Mouse (Mus musculus) kidney, embryonic 15.5 days (tissue): ENCODE measurements around the gene Tex13c2. TPM values are rescaled to one million over a fixed set of nuclear protein-coding genes. Genes with fewer than 3 reads are reported as not detected.

Experiments used
- ATAC-seq: fragments of 200-750 bp; cut with Nextera tagmentation; replicated peaks from 2 replicates; pipeline ENCODE4 v1.8.0; 2017; ENCODE audit warnings: moderate TSS enrichment; ENCODE audit not compliant: low FRiP score
- H3K27ac ChIP-seq: fragments of 300-500 bp; sonication (generic); 2 replicates; pipeline ENCODE4 v1.5.1; 2015; ENCODE audit warnings: mild to moderate bottlenecking, inconsistent platforms
- H3K27me3 ChIP-seq: fragments of 300-500 bp; sonication (generic); 2 replicates; pipeline ENCODE4 v1.6.1; 2015; ENCODE audit warnings: inconsistent platforms
- H3K36me3 ChIP-seq: fragments of 300-500 bp; sonication (generic); 2 replicates; pipeline ENCODE4 v1.6.1; 2015; ENCODE audit warnings: inconsistent platforms
- H3K4me1 ChIP-seq: fragments of 300-500 bp; sonication (generic); 2 replicates; pipeline ENCODE4 v1.6.1; 2015; ENCODE audit warnings: inconsistent platforms
- H3K4me2 ChIP-seq: fragments of 300-500 bp; sonication (generic); 2 replicates; pipeline ENCODE4 v1.6.1; 2015; ENCODE audit warnings: moderate library complexity, mild to moderate bottlenecking, inconsistent platforms
- H3K4me3 ChIP-seq: fragments of 300-500 bp; sonication (generic); replicated peaks from 2 replicates; pipeline ENCODE4 v1.5.1; 2015; ENCODE audit warnings: mild to moderate bottlenecking, inconsistent platforms
- H3K9ac ChIP-seq: fragments of 300-500 bp; sonication (generic); 2 replicates; pipeline ENCODE4 v1.6.1; 2015; ENCODE audit warnings: mild to moderate bottlenecking, inconsistent platforms
- H3K9me3 ChIP-seq: fragments of 300-500 bp; sonication (generic); replicated peaks from 2 replicates; pipeline ENCODE4 v1.6.1; 2016; ENCODE audit warnings: inconsistent platforms
- WGBS: fragments of 180-500 bp; shearing (Covaris S2); methylation state at CpG from one replicate; pipeline ENCODE4 v1.1.7; 2015; ENCODE audit warnings: mixed read lengths; 5-methylcytosine and 5-hydroxymethylcytosine counted together
- polyA plus RNA-seq: library from polyadenylated mRNA; unstranded; fragments of >200 nt; fragmentation: Nextera tagmentation; extraction: Ambion mirVana; gene quantifications from 2 replicates; pipeline ENCODE4 v1.2.1, GENCODE M21; 2015

The Tex13c2 gene
- polyA plus RNA-seq: not detected in 2 replicates

DNA sequence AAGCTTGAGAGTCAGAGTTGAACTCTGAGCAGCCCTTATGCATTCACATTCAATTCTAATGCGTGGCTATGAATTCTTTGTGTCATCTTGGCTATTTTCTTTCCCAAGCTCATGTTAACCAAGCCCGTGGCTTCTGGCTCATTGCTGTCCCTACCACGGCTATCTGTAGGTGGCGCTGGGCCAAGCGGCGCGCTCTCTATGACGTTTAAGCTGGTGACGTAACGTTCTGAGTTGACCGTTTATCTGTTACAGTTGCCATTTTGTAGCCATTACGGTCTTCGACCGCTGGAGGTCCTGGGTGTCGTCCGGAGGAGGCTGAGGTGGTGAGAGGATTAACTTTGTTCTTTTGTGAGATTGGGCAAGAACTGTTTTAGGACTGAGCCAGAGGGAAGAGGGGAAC lies at the start of gene Tex13c2:
Gene Tex13c2, plus strand, starts transcription at position 246 of the 400 bp plus-strand sequence.
- WGBS: 89% methylated on average over 16 of the region's 16 CpGs
- Histone ChIP-seq H3K27ac (no peak within 1 kb of the TSS), H3K4me2 (no peak within 1 kb of the TSS), H3K4me1 (no peaks in the 10 kb centered on the region), H3K4me3 (no peak within 1 kb of the TSS), H3K9me3 (no peaks in the 10 kb centered on the region), H3K9ac (no peak within 1 kb of the TSS), H3K27me3 (no peaks in the 10 kb centered on the region), H3K36me3 (no peaks in the 10 kb centered on the region)
- no peak for ATAC-seq

DNA sequence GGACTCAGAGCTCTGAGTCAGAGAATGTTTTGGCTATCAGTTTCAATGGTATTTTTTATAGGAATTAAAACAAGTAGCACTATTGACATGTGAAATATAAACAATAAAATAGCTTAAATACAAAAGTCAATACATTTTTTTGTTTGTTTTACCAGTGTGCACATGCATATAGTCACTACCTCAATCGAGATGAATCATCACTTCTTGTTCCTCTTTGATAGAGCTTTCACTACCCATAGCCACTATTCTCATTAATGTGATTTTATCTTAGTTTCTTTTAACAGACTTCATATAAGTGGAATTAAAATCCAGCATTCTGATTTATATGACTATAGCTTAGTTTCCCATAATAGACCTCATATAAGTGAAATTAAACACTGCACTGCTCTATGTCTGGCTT lies 39.2 kb upstream of the Tex13c2 start:
- H3K9ac ChIP-seq: no peak overlapping the region

GRCm38 (mm10) chrX:42453001-42453400 lies 36.5 kb upstream of the Tex13c2 start:
- H3K4me2 ChIP-seq: no peak overlapping the region
- H3K4me1 ChIP-seq: no peaks in the 10 kb centered on the region
- no peaks in the 10 kb centered on the region for H3K27me3 ChIP-seq
- H3K4me3 ChIP-seq: no peak overlapping the region
- WGBS: 74% methylated on average over 1 of the region's 1 CpGs
- H3K9ac ChIP-seq: no peak overlapping the region
- H3K9me3 ChIP-seq: no peaks in the 10 kb centered on the region
- no peak overlapping the region for H3K27ac ChIP-seq
- no peaks in the 10 kb centered on the region for H3K36me3 ChIP-seq
- ATAC-seq: no peak

More for the DNA sequence above, 39.2 kb upstream of the Tex13c2 start:
- H3K4me2 ChIP-seq: no peak overlapping the region
- no peak overlapping the region for H3K27ac ChIP-seq
- no peaks in the 10 kb centered on the region for H3K4me1 ChIP-seq
- ATAC-seq: no peak
- no peaks in the 10 kb centered on the region for H3K9me3 ChIP-seq
- H3K4me3 ChIP-seq: no peak overlapping the region
- H3K27me3 ChIP-seq: no peaks in the 10 kb centered on the region
- 83% methylated on average over 1 of the region's 1 CpGs for WGBS
- H3K36me3 ChIP-seq: no peaks in the 10 kb centered on the region

DNA sequence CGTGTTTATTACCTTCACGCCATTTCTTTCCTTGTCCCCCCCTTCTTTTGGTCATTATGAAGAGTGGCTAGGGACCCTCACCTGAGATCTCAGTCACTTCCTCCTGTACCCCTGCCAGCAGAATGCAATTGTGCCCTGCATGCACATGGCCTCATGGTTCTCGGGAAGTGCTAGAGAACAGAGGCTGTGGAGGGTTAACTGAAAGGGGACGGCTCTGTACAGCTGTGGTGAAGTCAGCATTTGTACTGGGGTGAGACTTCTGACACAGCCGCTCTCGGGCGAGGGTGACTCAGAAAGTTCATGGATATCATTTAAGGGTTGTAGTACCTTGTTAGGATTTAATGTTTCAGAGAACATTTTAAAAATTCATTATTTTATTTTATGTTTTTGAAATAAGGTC lies 35.0 kb upstream of the Tex13c2 start:
- Histone ChIP-seq H3K27ac (no peak overlapping the region), H3K9ac (no peak overlapping the region), H3K4me1 (no peaks in the 10 kb centered on the region), H3K27me3 (no peaks in the 10 kb centered on the region), H3K4me2 (no peak overlapping the region), H3K36me3 (no peaks in the 10 kb centered on the region), H3K9me3 (no peaks in the 10 kb centered on the region), H3K4me3 (no peak overlapping the region)
- ATAC-seq: no peak
- WGBS: 75% methylated on average over 7 of the region's 7 CpGs

DNA sequence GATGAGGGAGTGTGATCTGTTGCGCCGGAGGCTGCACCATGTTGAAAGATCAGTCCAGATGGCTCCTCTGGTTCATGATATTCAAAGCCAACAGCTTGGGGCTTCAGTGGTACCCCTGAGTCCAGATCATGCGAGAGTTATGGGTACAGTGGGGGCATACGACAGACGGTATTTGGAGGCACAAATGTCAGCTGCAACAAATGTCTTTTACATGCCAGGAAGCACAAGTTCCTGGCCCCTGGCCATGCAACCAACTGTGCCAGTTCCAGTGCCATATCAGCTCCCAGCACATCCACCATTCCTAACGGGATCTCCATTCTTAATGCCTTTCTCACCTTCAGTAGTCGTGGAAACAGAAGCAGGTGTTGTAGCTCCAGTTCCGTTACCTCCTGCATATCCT lies 845 bp downstream of the Tex13c2 start:
- no peak for ATAC-seq
- H3K9me3 ChIP-seq: no peaks in the 10 kb centered on the region
- no peak overlapping the region for H3K4me2 ChIP-seq
- no peak overlapping the region for H3K4me3 ChIP-seq
- H3K27me3 ChIP-seq: no peaks in the 10 kb centered on the region
- H3K36me3 ChIP-seq: no peaks in the 10 kb centered on the region
- 91% methylated on average over 8 of the region's 8 CpGs for WGBS
- H3K4me1 ChIP-seq: no peaks in the 10 kb centered on the region
- no peak overlapping the region for H3K9ac ChIP-seq
- no peak overlapping the region for H3K27ac ChIP-seq

DNA sequence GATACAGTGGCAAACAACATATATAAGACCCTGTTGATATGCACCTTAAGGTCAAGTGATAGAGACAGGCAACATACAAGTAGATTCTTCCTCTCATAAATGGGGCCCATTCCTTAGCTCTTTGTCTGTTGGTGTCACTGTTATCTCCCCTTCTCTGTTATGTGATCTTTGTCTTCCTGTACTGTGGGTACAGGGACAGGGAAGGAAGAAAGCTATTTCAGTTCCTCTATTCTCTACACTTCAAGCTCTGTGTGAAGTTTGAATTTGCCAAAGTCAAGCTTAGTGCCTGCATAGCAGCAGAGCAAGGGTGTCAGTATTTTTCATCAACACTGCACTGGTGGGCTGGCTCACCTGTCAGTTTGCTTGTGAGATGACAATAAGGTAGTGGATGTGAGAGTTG lies 11.0 kb downstream of the Tex13c2 start:
- H3K4me2 ChIP-seq: no peak overlapping the region
- H3K9ac ChIP-seq: no peak overlapping the region
- no peak overlapping the region for H3K4me3 ChIP-seq
- H3K27ac ChIP-seq: no peak overlapping the region
- H3K9me3 ChIP-seq: no peaks in the 10 kb centered on the region
- H3K4me1 ChIP-seq: no peaks in the 10 kb centered on the region
- no peaks in the 10 kb centered on the region for H3K27me3 ChIP-seq
- no peaks in the 10 kb centered on the region for H3K36me3 ChIP-seq
- ATAC-seq: no peak

- H3K27ac ChIP-seq: no peak within 1 kb of the TSS
- no peak within 1 kb of the TSS for H3K9ac ChIP-seq
- H3K4me1 ChIP-seq: no peaks in the 10 kb centered on the region
- H3K36me3 ChIP-seq: no peaks in the 10 kb centered on the region
- H3K4me3 ChIP-seq: no peak within 1 kb of the TSS
- no peaks in the 10 kb centered on the region for H3K27me3 ChIP-seq
- WGBS: 77% methylated on average over 13 of the region's 13 CpGs
- no peak for ATAC-seq
- H3K4me2 ChIP-seq: no peak within 1 kb of the TSS
- no peaks in the 10 kb centered on the region for H3K9me3 ChIP-seq
These were observed 13.0 kb downstream of the Tex13c2 start, which contains the start of gene Sh2d1a for GRCm38 (mm10) chrX:42502291-42503043. Gene Sh2d1a (plus strand): TSS chrX:42502453.

- WGBS: 77% methylated on average over 2 of the region's 2 CpGs
- H3K4me1 ChIP-seq: no peaks in the 10 kb centered on the region
- no peak for ATAC-seq
These were observed 21.6 kb downstream of the Tex13c2 start for GRCm38 (mm10) chrX:42511105-42511504.

DNA sequence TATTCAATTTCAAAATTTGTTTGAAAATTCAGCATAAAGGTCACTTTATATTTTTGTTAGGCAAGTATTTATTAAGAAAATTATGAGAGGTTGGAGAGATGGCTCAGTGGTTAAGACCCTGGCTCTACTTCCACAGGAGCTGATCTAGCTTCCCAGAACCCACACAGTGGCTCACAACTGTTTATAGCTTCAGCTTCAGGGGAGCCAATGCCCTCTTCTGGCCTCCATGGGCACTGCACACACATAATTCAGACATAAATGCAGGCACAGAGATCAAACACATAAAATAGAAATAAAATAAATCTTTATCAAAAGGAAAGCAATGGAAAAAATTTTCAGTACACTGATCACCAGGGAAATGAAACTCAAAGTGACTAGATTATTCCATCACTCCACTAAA lies 23.1 kb downstream of the Tex13c2 start:
- Histone ChIP-seq H3K9me3 (no peaks in the 10 kb centered on the region), H3K27me3 (no peaks in the 10 kb centered on the region), H3K27ac (no peak overlapping the region), H3K4me1 (no peaks in the 10 kb centered on the region), H3K36me3 (no peaks in the 10 kb centered on the region), H3K4me2 (no peak overlapping the region), H3K9ac (no peak overlapping the region), H3K4me3 (no peak overlapping the region)
- ATAC-seq: no peak

More at GRCm38 (mm10) chrX:42511105-42511504, 21.6 kb downstream of the Tex13c2 start:
- no peak overlapping the region for H3K9ac ChIP-seq
- H3K27ac ChIP-seq: no peak overlapping the region
- no peaks in the 10 kb centered on the region for H3K9me3 ChIP-seq
- H3K36me3 ChIP-seq: no peaks in the 10 kb centered on the region
- no peak overlapping the region for H3K4me2 ChIP-seq
- H3K4me3 ChIP-seq: no peak overlapping the region
- no peaks in the 10 kb centered on the region for H3K27me3 ChIP-seq

GRCm38 (mm10) chrX:42522868-42523267 lies 33.4 kb downstream of the Tex13c2 start:
- Histone ChIP-seq H3K9me3 (no peaks in the 10 kb centered on the region), H3K9ac (no peak overlapping the region), H3K4me2 (no peak overlapping the region), H3K4me1 (no peaks in the 10 kb centered on the region), H3K36me3 (no peaks in the 10 kb centered on the region), H3K27ac (no peak overlapping the region), H3K27me3 (no peaks in the 10 kb centered on the region), H3K4me3 (no peak overlapping the region)
- ATAC-seq: no peak
- WGBS: 80% methylated on average over 2 of the region's 2 CpGs

DNA sequence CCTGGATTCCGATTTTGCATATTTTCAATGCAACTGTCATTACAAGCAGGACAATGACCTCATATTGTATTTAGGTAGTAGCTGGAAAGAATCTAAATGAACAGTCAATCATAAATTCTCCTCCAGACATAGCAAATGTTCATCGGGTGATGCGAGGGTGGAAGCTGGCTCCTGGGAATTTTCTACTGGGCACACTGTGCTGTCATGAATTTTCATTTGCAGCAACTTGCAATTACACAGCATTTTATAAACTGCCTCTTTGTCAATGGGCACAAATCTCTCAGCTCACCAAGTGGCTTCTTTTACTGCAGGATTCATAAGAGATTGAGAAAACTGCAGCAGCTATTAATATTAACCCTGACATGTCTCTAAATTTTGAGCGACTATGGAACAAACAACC lies 41.2 kb downstream of the Tex13c2 start:
- no peak overlapping the region for H3K27ac ChIP-seq
- WGBS: 81% methylated on average over 4 of the region's 4 CpGs
- H3K36me3 ChIP-seq: no peaks in the 10 kb centered on the region
- H3K4me1 ChIP-seq: no peaks in the 10 kb centered on the region
- H3K4me2 ChIP-seq: no peak overlapping the region
- H3K4me3 ChIP-seq: no peak overlapping the region
- no peak for ATAC-seq
- H3K27me3 ChIP-seq: no peaks in the 10 kb centered on the region
- H3K9ac ChIP-seq: no peak overlapping the region
- no peaks in the 10 kb centered on the region for H3K9me3 ChIP-seq

- WGBS: 47% methylated on average over 3 of the region's 3 CpGs
- no peaks in the 10 kb centered on the region for H3K27me3 ChIP-seq
- peak overlapping the region; percentile 23; the same call in 1 of the 2 replicates for H3K4me3 ChIP-seq
- no peaks in the 10 kb centered on the region for H3K36me3 ChIP-seq
- no peak overlapping the region for H3K9ac ChIP-seq
- no peaks in the 10 kb centered on the region for H3K9me3 ChIP-seq
- H3K4me1 ChIP-seq: no peaks in the 10 kb centered on the region
- no peak for ATAC-seq
- peak overlapping the region; percentile 44 for H3K4me2 ChIP-seq
- H3K27ac ChIP-seq: no peak overlapping the region
These were observed 50.7 kb downstream of the Tex13c2 start for GRCm38 (mm10) chrX:42540030-42540755.
